Mouse (Mus musculus): ENCODE results near the gene Ccr7.

The Ccr7 gene

DNA sequence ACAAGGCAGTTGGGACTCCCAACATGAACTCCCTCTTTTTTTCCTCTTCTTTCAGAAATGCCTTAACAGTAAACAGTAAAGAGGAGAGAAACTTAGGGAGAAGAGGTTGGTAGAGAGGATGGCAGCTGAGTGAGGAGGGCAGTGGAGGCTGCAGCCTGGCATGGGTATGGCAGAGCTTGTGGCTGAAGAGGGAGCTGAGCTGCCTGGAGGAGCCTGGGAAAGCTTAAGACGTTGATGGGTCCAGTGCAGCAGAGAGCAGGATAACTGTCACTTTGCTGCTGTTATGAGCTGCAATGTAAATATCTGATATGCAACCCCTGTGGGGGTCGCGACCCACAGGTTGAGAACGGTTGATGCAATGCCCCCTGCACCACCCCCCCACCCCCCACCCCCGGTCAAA, 42.2 kb downstream of the Ccr7 start:
- DNase-seq, result no peak

DNA sequence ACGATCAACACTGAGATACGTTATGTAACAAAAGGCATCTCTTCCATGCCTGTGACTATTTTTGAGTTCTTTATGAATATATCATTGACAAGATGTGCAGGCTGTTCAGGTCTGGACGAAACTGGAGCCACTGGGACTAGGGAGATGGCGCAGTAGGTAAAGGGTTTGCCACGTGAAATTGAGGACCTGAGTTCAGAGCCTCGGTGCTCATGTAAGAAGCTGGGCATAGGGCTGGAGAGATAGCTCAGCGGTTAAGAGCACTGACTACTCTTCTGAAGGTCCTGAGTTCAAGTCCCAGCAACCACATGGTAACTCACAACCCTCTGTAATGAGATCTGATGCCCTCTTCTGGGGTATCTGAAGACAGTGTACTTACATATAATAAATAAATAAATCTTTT, 43.2 kb downstream of the Ccr7 start:
- no peak for DNase-seq

DNA sequence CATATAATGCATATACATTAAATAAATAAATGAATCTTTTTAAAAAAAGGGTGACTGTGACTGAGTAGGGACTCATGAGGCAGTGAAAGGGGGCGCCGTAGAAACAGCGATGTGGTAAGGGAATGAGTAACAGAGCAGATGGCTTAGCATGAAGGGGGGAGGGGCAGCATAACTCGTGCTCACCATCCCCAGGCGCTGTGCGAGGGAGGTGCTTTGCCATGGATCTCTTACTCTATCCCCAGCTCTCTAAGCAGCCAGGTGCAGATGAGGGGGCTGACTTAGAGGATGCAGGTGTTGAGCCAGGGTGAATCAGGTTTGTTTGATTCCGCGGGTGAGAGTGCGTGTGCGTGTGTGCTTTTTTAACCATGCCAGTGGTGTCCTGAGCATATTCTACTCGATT, 43.7 kb downstream of the Ccr7 start:
- DNase-seq, result no peak

DNA sequence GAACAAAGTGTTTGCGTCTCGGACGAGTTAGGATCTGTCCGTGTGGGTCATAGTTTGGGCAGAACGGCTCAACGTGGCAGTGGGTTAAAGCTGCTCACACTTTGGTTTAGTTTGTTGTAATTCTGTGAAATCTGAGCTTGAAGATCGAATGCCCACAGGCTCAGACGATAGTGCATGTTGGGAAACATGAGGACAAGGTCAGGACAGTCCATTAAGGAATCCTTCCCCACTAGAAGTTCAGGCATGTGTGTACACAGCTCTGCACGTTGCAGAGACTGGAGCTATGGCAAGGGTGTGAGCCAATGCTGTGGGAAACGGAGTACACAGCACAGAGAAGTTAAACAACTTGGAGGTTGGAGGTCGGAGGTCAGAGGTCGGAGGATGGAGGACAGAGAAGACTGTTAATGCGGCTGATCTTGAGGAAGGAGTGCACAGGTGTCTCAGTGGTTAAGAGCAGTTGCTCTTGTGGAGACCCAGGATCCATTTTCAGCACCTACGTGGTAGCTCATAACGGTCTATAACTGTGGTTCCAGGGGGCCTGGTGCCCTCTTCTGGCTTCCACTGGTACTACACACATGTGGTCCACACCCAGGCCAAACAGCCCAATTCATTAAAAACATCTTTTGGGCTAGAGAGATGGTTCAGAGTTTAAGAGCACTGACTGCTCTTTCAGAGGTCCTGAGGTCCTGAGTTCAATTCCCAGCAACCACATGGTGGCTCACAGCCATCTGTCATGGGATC, 44.3 kb downstream of the Ccr7 start:
- DNase-seq, result peak in 1 of 2 experiments; percentile 40

DNA sequence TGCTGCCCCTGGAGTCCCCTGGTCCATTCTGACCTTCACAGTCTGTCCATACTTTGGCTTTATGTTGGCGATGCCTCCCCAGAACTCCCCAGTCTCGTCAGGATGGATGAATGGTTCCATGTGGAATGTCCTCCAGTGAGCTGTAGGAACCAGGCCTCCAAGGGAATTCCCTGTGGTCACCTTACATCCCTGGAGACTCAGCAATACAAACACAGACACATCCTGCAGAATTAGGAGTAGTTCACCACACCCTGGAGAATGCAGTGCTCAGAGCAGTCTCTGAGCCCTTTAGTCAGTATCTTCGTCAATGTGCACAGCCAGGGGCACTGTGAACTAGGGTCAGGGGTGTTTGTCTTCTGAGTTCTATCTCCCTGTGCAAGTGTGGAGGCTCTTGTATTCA, 46.6 kb downstream of the Ccr7 start:
- no peak for DNase-seq

DNA sequence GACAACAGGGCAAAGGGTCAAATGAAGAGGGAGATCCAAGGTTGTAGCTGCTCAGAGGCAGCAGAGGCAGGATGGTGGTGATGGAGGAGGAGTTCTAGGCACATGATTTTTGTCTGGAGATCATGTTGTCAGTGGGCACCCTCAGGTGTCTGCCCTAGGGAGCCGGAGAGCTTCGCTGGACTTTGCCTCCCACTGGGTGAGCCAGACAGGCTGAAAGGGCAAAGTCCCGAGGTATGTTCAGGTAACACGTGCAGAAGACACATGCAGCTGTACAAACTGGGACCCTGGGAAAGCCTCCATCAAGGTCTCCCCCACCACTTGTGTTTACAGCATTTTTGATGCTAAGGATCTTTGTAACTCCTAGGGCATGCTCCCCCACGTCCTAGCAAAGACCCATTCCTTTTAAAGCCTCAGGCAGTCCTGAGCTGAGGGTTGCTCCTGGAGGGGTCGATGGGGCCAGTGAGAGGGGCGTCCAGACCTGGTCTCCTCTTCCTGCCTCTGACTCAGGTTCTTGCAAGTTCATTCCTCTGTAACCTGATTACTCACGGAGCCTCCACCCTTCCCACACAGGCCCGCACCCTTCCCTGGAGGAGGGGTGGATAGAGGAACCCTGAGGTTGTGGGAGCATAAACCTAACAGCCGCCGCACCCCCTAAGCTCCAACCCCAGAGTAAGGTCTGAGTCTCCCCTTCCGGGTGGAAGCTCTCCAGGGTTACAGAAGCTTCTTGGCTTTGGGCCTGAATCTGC, 48.7 kb downstream of the Ccr7 start:
- peak; percentile 74 to 77 for DNase-seq

DNA sequence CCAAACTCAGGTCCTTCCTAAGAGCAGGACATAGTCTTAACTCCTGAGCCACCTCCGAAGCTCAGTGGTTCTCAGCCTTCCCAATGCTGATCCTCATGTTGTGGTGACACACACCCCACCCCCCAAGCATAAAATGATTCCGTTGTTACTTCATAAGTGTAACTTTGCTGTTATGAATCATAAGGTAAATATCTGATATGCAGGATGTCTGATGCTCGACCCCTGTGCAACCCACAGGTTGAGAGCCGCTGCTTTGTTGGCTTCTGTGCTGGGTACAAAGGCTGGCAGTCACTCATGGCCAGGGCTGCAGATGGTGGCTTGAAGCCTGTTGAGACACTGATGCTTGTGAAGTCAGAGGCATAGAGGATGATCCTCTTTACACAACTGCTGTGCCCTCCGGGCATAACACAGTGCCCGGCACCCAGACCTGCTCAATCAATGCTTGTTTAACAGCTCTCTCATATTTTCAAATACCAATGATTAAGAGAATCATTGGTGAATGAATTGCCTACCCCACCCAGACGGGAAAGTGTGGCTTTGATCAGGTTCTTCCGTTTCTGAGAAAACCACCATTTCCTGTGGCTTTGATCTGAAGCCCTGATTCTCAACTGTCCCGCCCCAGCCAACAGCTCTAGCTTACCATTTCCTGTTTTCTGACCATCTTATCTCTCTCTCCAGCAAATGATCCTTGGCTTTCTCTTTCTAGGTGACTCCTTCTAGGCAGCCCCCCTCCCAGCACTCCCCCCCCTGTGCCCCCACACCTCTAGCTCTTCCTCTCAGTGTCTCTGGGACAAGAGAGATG, 50.1 kb downstream of the Ccr7 start:
- DNase-seq, result no peak

DNA sequence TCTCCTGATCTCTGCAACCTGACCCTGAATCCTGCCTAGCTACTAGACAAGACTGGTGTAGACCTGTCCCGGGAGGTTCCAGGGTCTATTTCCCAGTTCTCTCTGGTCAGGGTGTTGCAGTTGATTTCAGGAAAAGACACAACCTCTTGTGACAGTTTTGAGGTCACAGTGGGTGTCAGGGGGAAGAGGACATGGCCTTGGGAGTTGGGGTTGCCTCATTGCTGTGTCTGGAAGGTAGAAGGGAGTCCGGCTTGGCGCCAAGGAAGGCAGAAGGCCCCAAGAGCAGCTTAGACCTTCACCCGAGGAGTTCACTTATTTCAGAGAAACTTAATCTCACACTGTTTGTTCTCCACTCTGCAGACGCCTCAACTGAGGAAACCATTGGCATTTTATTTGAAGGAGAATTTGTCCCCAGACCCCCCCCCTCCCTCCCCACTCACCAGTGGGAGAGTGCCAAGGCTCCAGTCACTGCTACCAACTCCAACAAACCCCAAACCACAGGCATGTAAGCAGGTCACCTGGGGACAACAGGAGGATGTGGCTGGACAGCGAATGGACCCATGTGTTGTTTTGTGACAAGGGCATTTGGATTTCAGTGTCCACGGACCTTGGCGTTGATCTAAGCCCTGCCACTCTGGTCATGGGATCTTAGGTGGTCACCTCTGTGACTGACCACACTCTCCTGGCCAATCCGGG, 52.2 kb downstream of the Ccr7 start:
- no peak for DNase-seq

DNA sequence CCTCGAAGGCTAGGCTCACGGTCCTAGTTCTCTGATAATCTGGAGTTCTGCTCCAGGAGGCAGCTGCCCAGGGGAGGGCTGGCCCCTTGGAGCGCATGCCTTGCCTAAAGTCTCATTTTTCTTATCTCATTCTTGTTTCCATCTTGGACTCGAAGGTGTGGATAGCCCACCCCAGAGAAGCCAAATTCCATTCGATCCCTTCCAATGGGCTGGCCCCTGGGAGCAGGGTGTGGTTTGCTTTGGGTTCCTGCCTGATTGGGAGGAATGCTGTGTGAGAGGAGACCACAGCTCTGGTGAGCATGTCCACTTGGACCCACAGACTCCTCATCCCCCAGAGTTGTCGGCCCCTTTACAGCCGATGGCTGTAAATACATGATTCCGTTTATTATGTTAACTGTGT, 53.2 kb downstream of the Ccr7 start:
- DNase-seq, result no peak

DNA sequence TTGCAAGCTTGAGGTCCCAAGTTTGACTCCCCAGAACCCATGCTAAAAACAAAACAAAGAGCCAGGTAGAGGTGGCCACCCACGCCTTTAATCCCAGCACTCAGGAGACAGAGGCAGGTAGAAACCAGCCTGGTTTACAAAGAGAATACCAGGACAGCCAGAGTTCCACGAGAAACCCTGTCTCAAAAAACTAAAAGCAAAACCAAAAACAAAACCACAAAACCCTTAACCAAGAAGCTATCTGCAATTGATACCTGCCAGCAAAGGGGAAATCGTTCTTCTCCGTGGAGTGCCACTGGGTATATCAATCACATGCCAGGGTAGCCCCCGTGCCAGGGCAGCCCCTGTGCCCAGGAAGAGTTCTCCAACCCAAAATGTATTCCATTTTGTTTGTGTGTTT, 54.7 kb downstream of the Ccr7 start:
- no peak for DNase-seq

DNA sequence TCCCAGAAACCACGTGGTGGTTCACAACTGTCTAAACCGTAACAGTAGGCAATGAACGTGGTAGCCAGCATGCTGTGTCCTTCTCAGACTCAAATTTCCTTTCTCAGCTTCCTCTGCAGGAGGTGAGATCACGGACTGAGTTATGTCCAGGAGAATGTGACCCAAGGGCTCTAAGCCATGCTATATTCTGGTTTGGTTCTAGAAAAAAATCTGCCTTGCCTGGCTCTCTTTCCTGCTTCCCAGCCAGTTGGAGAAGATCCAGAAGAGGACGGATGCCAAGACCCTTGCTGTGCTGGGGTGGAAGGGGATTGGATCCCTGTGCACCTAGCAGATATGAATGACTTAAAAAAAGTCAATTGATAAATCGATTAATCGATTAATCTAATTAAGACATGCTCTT, 55.4 kb downstream of the Ccr7 start:
- DNase-seq, result peak; percentile 41 to 66

DNA sequence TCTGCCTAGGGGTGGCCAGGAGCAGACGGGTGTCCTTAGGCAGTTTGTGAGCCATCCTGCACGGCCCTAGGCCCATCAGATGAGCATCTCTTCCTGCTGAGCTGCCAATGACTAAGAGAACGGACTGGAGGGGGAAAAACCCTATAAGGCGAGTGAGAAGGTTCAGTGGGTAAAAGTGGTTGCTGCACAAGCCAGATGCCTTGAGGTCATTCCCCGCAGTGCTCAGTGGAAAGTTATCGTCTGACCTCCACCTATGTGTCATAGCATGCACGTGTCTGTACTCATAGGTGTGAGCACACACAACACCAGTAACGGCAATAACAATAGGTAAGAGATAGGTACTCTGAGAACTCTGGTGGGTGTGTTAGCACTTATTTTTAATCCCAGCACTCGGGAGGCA, 56.0 kb downstream of the Ccr7 start:
- no peak for DNase-seq

DNA sequence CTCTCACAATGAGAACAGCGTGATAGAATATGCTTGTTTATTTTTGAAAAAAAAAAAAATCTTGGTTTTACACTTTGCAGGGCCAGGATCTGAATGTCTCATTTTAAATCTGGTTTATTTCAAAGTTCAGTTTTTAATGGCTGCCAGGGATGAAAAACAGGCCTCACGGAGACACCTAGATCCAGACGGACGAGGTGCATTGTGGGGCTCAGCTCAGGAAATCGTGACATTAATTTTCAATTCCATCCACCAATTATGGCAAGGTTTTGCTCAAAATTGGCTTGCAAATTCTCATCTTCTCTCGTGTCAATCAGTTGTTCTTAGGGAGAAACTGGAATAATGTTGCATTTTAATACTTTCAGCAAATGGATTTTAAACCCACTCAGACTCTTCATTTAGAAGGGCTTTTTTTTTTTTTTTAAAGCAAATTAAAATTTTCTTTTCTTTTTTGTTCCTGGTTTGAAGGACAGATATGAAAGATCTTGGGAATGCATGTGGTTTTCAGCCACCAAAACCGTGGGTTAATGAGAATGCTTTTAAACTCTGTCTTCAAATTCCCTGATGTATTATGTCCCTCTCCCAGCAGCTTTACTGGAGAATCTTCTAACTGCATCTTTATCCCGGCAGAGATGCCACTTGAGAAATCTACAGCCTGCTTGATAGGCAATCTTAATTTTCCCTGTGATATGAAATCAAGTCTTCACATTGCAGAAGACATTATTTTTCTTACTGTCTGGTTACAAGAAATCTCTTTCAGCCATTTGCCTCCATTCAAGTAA, 57.7 kb downstream of the Ccr7 start:
- DNase-seq, result no peak

DNA sequence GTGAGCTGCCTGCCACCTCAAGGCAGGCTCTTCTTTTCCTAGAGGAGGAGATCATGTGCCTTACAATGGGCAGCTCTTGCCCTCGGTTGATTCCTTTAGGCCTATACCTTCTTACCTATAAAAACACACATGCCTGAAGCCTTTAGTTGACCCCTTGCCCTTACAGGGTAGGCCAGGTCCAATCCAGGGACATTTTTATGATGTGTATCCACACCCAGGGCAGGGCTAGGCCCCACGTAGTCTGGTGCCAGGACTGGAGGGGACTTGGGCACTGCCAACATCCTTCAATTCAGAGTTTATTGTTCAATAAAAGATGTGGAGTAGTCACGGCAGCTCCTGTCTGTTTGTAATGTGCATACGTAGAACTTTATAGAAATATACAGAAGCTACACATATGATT, 58.5 kb downstream of the Ccr7 start:
- no peak for DNase-seq

DNA sequence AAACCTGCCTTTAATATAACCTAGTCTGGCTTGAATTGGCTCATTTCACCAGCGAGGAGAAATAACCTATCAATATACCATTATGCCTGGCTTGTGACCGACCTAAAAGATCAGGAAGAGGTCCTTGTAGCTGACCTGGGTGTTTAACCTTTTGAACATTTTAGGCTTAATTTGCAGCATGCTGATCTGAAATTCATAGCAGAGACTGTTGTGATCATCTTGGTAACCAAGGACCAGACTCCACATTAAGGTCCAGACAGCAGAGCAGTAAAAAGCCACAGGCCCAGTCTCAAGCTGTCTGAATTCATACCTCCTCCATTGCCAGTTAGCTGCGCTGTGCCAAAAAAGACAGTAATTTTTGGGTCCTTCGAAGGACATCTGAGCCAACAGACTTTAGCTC, 59.1 kb downstream of the Ccr7 start:
- DNase-seq, result no peak

DNA sequence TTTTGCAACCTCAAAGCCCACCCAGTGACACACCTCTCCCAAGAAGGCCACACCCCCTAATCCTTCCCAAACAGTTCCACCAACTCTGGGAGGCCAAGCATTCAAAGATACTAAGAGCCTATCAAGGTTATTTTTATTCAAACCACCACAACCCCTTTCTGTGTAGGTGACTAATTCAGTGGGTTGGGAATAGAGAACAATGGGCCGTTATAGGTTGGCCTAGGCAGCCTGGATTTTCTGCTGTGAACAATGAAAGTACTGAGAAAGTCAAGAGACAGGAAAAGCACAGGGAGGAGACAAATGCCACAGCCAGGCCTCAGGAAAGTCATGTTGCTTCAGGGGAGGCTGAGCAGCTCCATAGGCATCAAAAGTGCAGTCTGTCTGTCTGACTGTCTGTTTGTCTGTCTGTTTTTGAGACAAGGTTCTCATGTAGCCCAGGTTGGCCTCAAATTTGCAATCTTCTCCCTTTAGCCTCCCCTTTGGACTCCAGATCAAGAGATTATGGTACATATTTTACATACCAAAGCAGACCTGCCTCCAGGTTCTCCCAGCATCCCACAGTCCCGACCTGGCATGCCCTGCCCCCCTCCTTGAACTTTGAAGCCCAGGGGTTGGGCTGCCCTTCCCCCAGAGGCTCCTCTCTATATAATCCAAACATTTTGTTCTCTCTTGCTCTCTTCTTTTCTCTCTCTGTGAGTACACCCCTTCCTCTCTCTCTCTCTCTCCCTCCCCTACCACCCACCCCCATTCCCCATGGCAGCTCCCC, 59.8 kb downstream of the Ccr7 start:
- peak in 1 of 2 experiments; percentile 19 for DNase-seq

Data from kidney, postnatal 36 days (tissue).